Mouse (Mus musculus): ENCODE data around the gene Babam2.
A peak's percentile ranks its signal among the peaks of the same experiment; 100 is the strongest.
"Not testable (repeated sequence)": the region's sequence is repeated elsewhere in the genome, so short reads cannot be mapped to it uniquely, and the experiment has no call there.

Gene Babam2

GRCm38 (mm10) chr5:31787622-31788021, 90.1 kb downstream of the Babam2 start:
- DNase-seq, result no peak

GRCm38 (mm10) chr5:31792338-31792737, 94.9 kb downstream of the Babam2 start:
- DNase-seq, result no peak

GRCm38 (mm10) chr5:31792863-31793262, 95.4 kb downstream of the Babam2 start:
- no peak for DNase-seq

- no peak for DNase-seq
These were observed 97.9 kb downstream of the Babam2 start for GRCm38 (mm10) chr5:31795414-31795813.

GRCm38 (mm10) chr5:31796979-31797378, 99.5 kb downstream of the Babam2 start:
- no peak for DNase-seq

GRCm38 (mm10) chr5:31804211-31804610, 106.7 kb downstream of the Babam2 start:
- DNase-seq, result not testable (repeated sequence)

- no peak for DNase-seq
These were observed 107.3 kb downstream of the Babam2 start for GRCm38 (mm10) chr5:31804751-31805150.

GRCm38 (mm10) chr5:31807312-31807711, 109.8 kb downstream of the Babam2 start:
- DNase-seq, result no peak

GRCm38 (mm10) chr5:31808271-31808670, 110.8 kb downstream of the Babam2 start:
- DNase-seq, result no peak

GRCm38 (mm10) chr5:31810796-31811662, 113.5 kb downstream of the Babam2 start:
- no peak for DNase-seq

- DNase-seq, result no peak
These were observed 114.1 kb downstream of the Babam2 start for GRCm38 (mm10) chr5:31811663-31812001.

GRCm38 (mm10) chr5:31813156-31813675, 115.7 kb downstream of the Babam2 start:
- DNase-seq, result no peak

- DNase-seq, result no peak
These were observed 116.6 kb downstream of the Babam2 start for GRCm38 (mm10) chr5:31814068-31814467.

GRCm38 (mm10) chr5:31815129-31815528, 117.6 kb downstream of the Babam2 start:
- DNase-seq, result no peak

GRCm38 (mm10) chr5:31816082-31816481, 118.6 kb downstream of the Babam2 start:
- DNase-seq, result no peak

GRCm38 (mm10) chr5:31820801-31821200, 123.3 kb downstream of the Babam2 start:
- DNase-seq, result peak; percentile 26 to 50

- DNase-seq, result no peak
These were observed 123.7 kb downstream of the Babam2 start for GRCm38 (mm10) chr5:31821204-31821603.

- no peak for DNase-seq
These were observed 126.2 kb downstream of the Babam2 start for GRCm38 (mm10) chr5:31823673-31824072.

- no peak for DNase-seq
These were observed 126.6 kb downstream of the Babam2 start for GRCm38 (mm10) chr5:31824126-31824525.

GRCm38 (mm10) chr5:31827304-31827703, 129.8 kb downstream of the Babam2 start:
- no peak for DNase-seq

GRCm38 (mm10) chr5:31827896-31828295, 130.4 kb downstream of the Babam2 start:
- no peak for DNase-seq

GRCm38 (mm10) chr5:31828747-31829146, 131.3 kb downstream of the Babam2 start:
- no peak for DNase-seq

GRCm38 (mm10) chr5:31829588-31829987, 132.1 kb downstream of the Babam2 start:
- DNase-seq, result no peak

GRCm38 (mm10) chr5:31831587-31831986, 134.1 kb downstream of the Babam2 start:
- DNase-seq, result peak in 1 of 2 experiments; percentile 12

- no peak for DNase-seq
These were observed 138.2 kb downstream of the Babam2 start for GRCm38 (mm10) chr5:31835691-31836090.
